Mouse (Mus musculus): ENCODE data around the gene Lyzl4.

GRCm38 (mm10) chr9:121633306-121633705 lies 8.6 kb downstream of the Lyzl4 start:
- TF ChIP-seq CTCF (IDR thresholded peaks at IDR 0.05; ENCODE audit: low read depth, low read length) = no peak
- TF ChIP-seq POLR2A (IDR thresholded peaks at IDR 0.05; ENCODE audit: borderline replicate concordance, low read depth, low read length) = no peak
